ENCODE assay signal across 17 mouse cellular contexts in genomic region chr13:9866161-9866560, GRCm38 (mm10).
"Had no signal": no experiment of that assay in that cellular context is flagged by ENCODE, and none has a peak within 500 bp of the region (broad histone marks: within the 10 kb centered on the region; RNA-seq: fewer than 3 reads in every experiment).

No protein-coding gene starts in this region.

- H3K27me3 ChIP-seq: kidney, embryonic 15.5 days; limb, embryonic 12.5 days; limb, embryonic 15.5 days; midbrain, embryonic 12.5 days had no signal

- DNase-seq: kidney, adult 8-10 months; kidney, postnatal 10 days; kidney, postnatal 36 days; layer of hippocampus, postnatal 36 days; left cerebral cortex, postnatal 4 days; lung, embryonic 14.5 days; thymus, postnatal 25 days had no signal

- H3K4me2 ChIP-seq: kidney, embryonic 15.5 days; limb, embryonic 12.5 days; limb, embryonic 15.5 days; liver, embryonic 11.5 days; lung, embryonic 14.5 days; midbrain, embryonic 12.5 days had no signal

- H3K4me3 ChIP-seq: kidney, embryonic 15.5 days; left cerebral cortex, adult 2 months; limb, embryonic 12.5 days; limb, embryonic 15.5 days; midbrain, embryonic 12.5 days had no signal

- H3K36me3 ChIP-seq: kidney, embryonic 15.5 days; limb, embryonic 12.5 days; limb, embryonic 15.5 days; midbrain, embryonic 12.5 days had no signal

- H3K9me3 ChIP-seq: kidney, embryonic 15.5 days; limb, embryonic 12.5 days; limb, embryonic 15.5 days; midbrain, embryonic 12.5 days had no signal

- ATAC-seq: liver, postnatal 0 days; lung, postnatal 0 days had no signal

- H3K27ac ChIP-seq: kidney, embryonic 15.5 days; left cerebral cortex, adult 2 months; limb, embryonic 12.5 days; limb, embryonic 15.5 days; liver, embryonic 14.5 days; macrophage; midbrain, embryonic 12.5 days had no signal

- H3K4me1 ChIP-seq: kidney, embryonic 15.5 days; limb, embryonic 12.5 days; limb, embryonic 15.5 days; midbrain, embryonic 12.5 days had no signal

- H3K9ac ChIP-seq: kidney, embryonic 15.5 days; limb, embryonic 12.5 days; limb, embryonic 15.5 days; liver, embryonic 14.5 days; liver, postnatal 0 days; lung, embryonic 14.5 days; midbrain, embryonic 12.5 days had no signal
